In the genomic region with DNA sequence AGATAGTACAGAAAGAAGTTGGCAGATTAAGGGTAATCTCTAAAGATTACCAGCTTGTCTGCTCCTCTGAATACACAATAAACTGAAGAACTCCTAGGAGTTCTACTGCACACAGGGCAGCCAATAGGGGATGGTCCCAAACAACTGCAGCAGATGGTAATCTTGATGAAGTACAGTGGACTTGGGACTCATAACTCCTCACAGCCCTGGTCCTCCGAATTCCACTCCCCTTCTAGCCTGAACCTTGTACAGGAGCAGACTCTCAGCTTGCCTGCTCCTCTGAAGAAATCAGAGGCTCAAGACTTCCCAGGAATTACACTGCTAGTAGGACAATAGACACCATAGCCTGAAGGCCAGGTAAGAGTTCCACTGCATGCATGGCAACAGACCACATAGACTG, we compare ENCODE assay signal across 38 mouse cellular contexts. TPM values are rescaled to one million over a fixed set of nuclear protein-coding genes. Genes with fewer than 3 reads are reported as not detected.
"Had no signal": no experiment of that assay in that cellular context is flagged by ENCODE, and none has a peak within 500 bp of the region (broad histone marks: within the 10 kb centered on the region; RNA-seq: fewer than 3 reads in every experiment).

No protein-coding gene starts in this region.

- H3K9me3 ChIP-seq: embryonic facial prominence, embryonic 10.5 days; embryonic facial prominence, embryonic 12.5 days; embryonic facial prominence, embryonic 13.5 days; embryonic facial prominence, embryonic 15.5 days; forebrain, embryonic 10.5 days; forebrain, embryonic 12.5 days; forebrain, embryonic 13.5 days; forebrain, embryonic 15.5 days had no signal

- H3K4me3 ChIP-seq: embryonic facial prominence, embryonic 10.5 days; embryonic facial prominence, embryonic 12.5 days; embryonic facial prominence, embryonic 13.5 days; embryonic facial prominence, embryonic 15.5 days; erythroblast, embryonic 14.5 days; forebrain, embryonic 10.5 days; forebrain, embryonic 12.5 days; forebrain, embryonic 13.5 days; forebrain, embryonic 15.5 days; gastrocnemius, adult 2 months; heart, adult 2 months had no signal

- H3K27me3 ChIP-seq: embryonic facial prominence, embryonic 12.5 days; embryonic facial prominence, embryonic 13.5 days; embryonic facial prominence, embryonic 15.5 days; forebrain, embryonic 12.5 days; forebrain, embryonic 13.5 days; forebrain, embryonic 15.5 days had no signal

- ATAC-seq: forebrain, embryonic 13.5 days; forebrain, embryonic 14.5 days; forebrain, embryonic 15.5 days; forebrain, embryonic 16.5 days; forebrain, postnatal 0 days had no signal

- H3K9ac ChIP-seq: embryonic facial prominence, embryonic 12.5 days; embryonic facial prominence, embryonic 13.5 days; embryonic facial prominence, embryonic 15.5 days; forebrain, embryonic 12.5 days; forebrain, embryonic 13.5 days; forebrain, embryonic 15.5 days; forebrain, postnatal 0 days had no signal

- H3K27ac ChIP-seq: embryonic facial prominence, embryonic 10.5 days; embryonic facial prominence, embryonic 12.5 days; embryonic facial prominence, embryonic 13.5 days; embryonic facial prominence, embryonic 15.5 days; forebrain, embryonic 10.5 days; forebrain, embryonic 12.5 days; forebrain, embryonic 13.5 days; forebrain, embryonic 15.5 days; gastrocnemius, adult 2 months; heart, adult 2 months had no signal

- DNase-seq: cerebellum, adult 2 months; cerebellum, adult 8-10 months; cerebellum, adult 9-10 months; cerebellum, adult 9-11 months; cerebellum, postnatal 10 days; cerebellum, postnatal 14 days; cerebellum, postnatal 25 days; cerebellum, postnatal 36 days; embryo, embryonic 11 days; forebrain, postnatal 0 days; gastrocnemius, adult 2 months; gastrocnemius, postnatal 10 days; gastrocnemius, postnatal 14 days; gastrocnemius, postnatal 25 days; gastrocnemius, postnatal 36 days; heart, adult 11 months; heart, adult 18-20 months; heart, adult 2 months had no signal

- H3K4me1 ChIP-seq: embryonic facial prominence, embryonic 10.5 days; embryonic facial prominence, embryonic 12.5 days; embryonic facial prominence, embryonic 13.5 days; embryonic facial prominence, embryonic 15.5 days; forebrain, embryonic 10.5 days; forebrain, embryonic 12.5 days; forebrain, embryonic 13.5 days; forebrain, embryonic 15.5 days had no signal

- H3K4me2 ChIP-seq: embryonic facial prominence, embryonic 12.5 days; embryonic facial prominence, embryonic 13.5 days; embryonic facial prominence, embryonic 15.5 days; forebrain, embryonic 12.5 days; forebrain, embryonic 13.5 days; forebrain, embryonic 15.5 days had no signal

- H3K36me3 ChIP-seq: embryonic facial prominence, embryonic 10.5 days; embryonic facial prominence, embryonic 12.5 days; embryonic facial prominence, embryonic 13.5 days; embryonic facial prominence, embryonic 15.5 days; forebrain, embryonic 10.5 days; forebrain, embryonic 12.5 days; forebrain, embryonic 15.5 days had no signal

RNA-seq across cellular contexts. Expression of gene Cyp2c69, which starts 20.5 kb away (rescaled TPM):
- total RNA-seq: common myeloid progenitor, adult 5-6 weeks; forebrain, postnatal 0 days; gastrocnemius, adult 18-20 months; gastrocnemius, adult 2 months; gastrocnemius, postnatal 10 days; gastrocnemius, postnatal 14 days; gastrocnemius, postnatal 25 days; gastrocnemius, postnatal 36 days; granulocyte monocyte progenitor cell, adult 5-6 weeks; heart, adult 18-20 months; heart, adult 2 months had no signal
- polyA plus RNA-seq: cerebellum, adult 2 months; cortical plate, adult 2 months; embryonic facial prominence, embryonic 10.5 days; embryonic facial prominence, embryonic 11.5 days; embryonic facial prominence, embryonic 12.5 days; embryonic facial prominence, embryonic 13.5 days; embryonic facial prominence, embryonic 14.5 days; embryonic facial prominence, embryonic 15.5 days; erythroblast, embryonic 14.5 days; forebrain, embryonic 10.5 days; forebrain, embryonic 11.5 days; forebrain, embryonic 12.5 days; forebrain, embryonic 13.5 days; forebrain, embryonic 14.5 days; forebrain, embryonic 15.5 days; forebrain, embryonic 16.5 days; forebrain, postnatal 0 days; frontal cortex, adult 2 months; heart, adult 2 months had no signal

RNA-seq across cellular contexts. Expression of gene Cyp2c40, which starts 53.5 kb away (rescaled TPM):
- total RNA-seq: common myeloid progenitor, adult 5-6 weeks; forebrain, postnatal 0 days; gastrocnemius, adult 18-20 months; gastrocnemius, adult 2 months; gastrocnemius, postnatal 10 days; gastrocnemius, postnatal 14 days; gastrocnemius, postnatal 25 days; gastrocnemius, postnatal 36 days; gastrocnemius, postnatal 4 days; granulocyte monocyte progenitor cell, adult 5-6 weeks; heart, adult 18-20 months; heart, adult 2 months had no signal
- polyA plus RNA-seq: cerebellum, adult 2 months; cortical plate, adult 2 months; embryonic facial prominence, embryonic 10.5 days; embryonic facial prominence, embryonic 11.5 days; embryonic facial prominence, embryonic 12.5 days; embryonic facial prominence, embryonic 13.5 days; embryonic facial prominence, embryonic 14.5 days; embryonic facial prominence, embryonic 15.5 days; erythroblast, embryonic 14.5 days; forebrain, embryonic 10.5 days; forebrain, embryonic 11.5 days; forebrain, embryonic 12.5 days; forebrain, embryonic 13.5 days; forebrain, embryonic 14.5 days; forebrain, embryonic 15.5 days; forebrain, embryonic 16.5 days; forebrain, postnatal 0 days; frontal cortex, adult 2 months; heart, adult 2 months had no signal
